Mouse (Mus musculus) embryonic facial prominence, embryonic 15.5 days (tissue): ENCODE results near the gene Zfp579. TPM values are rescaled to one million over a fixed set of nuclear protein-coding genes. Genes with fewer than 3 reads are reported as not detected.
A peak's percentile ranks its signal among the peaks of the same experiment; 100 is the strongest.

Source experiments
- ATAC-seq: fragments of 200-750 bp; cut with Nextera tagmentation; 2 replicates; pipeline ENCODE4 v1.8.0; 2017; ENCODE audit warnings: low read depth, moderate TSS enrichment; ENCODE audit not compliant: insufficient number of reproducible peaks, low FRiP score, low TSS enrichment
- H3K27ac ChIP-seq: fragments of 300-500 bp; sonication (generic); replicated peaks from 2 replicates; pipeline ENCODE4 v1.5.1; 2015; ENCODE audit warnings: mild to moderate bottlenecking, inconsistent platforms
- H3K27me3 ChIP-seq: fragments of 300-500 bp; sonication (generic); 2 replicates; pipeline ENCODE4 v1.6.1; 2015; ENCODE audit warnings: inconsistent platforms
- H3K36me3 ChIP-seq: fragments of 300-500 bp; sonication (generic); 2 replicates; pipeline ENCODE4 v1.6.1; 2015; ENCODE audit warnings: mild to moderate bottlenecking, inconsistent platforms
- H3K4me1 ChIP-seq: fragments of 300-500 bp; sonication (generic); 2 replicates; pipeline ENCODE4 v1.6.1; 2015; ENCODE audit warnings: inconsistent platforms
- H3K4me2 ChIP-seq: fragments of 300-500 bp; sonication (generic); replicated peaks from 2 replicates; pipeline ENCODE4 v1.6.1; 2015; ENCODE audit warnings: mild to moderate bottlenecking, inconsistent platforms
- H3K4me3 ChIP-seq: fragments of 300-500 bp; sonication (generic); replicated peaks from 2 replicates; pipeline ENCODE4 v1.5.1; 2015; ENCODE audit warnings: mild to moderate bottlenecking, inconsistent platforms
- H3K9ac ChIP-seq: fragments of 300-500 bp; sonication (generic); 2 replicates; pipeline ENCODE4 v1.6.1; 2015; ENCODE audit warnings: inconsistent platforms
- H3K9me3 ChIP-seq: fragments of 300-500 bp; sonication (generic); replicated peaks from 2 replicates; pipeline ENCODE4 v1.6.1; 2016; ENCODE audit warnings: inconsistent platforms
- WGBS: fragments of 180-500 bp; shearing (Covaris S2); methylation state at CpG from one replicate; pipeline ENCODE4 v1.1.7; 2015; 5-methylcytosine and 5-hydroxymethylcytosine counted together
- polyA plus RNA-seq: library from polyadenylated mRNA; unstranded; fragments of >200 nt; fragmentation: Nextera tagmentation; extraction: Ambion mirVana; gene quantifications from 2 replicates; pipeline ENCODE4 v1.2.1, GENCODE M21; 2015

Zfp579 gene
- polyA plus RNA-seq, 1 experiment from 2014 or later, result 35.0 TPM

- ATAC-seq, result no peak
- 26% methylated on average over 10 of the region's 10 CpGs for WGBS
These were observed 42.0 kb downstream of the Zfp579 start for GRCm38 (mm10) chr7:4953815-4954445.

DNA sequence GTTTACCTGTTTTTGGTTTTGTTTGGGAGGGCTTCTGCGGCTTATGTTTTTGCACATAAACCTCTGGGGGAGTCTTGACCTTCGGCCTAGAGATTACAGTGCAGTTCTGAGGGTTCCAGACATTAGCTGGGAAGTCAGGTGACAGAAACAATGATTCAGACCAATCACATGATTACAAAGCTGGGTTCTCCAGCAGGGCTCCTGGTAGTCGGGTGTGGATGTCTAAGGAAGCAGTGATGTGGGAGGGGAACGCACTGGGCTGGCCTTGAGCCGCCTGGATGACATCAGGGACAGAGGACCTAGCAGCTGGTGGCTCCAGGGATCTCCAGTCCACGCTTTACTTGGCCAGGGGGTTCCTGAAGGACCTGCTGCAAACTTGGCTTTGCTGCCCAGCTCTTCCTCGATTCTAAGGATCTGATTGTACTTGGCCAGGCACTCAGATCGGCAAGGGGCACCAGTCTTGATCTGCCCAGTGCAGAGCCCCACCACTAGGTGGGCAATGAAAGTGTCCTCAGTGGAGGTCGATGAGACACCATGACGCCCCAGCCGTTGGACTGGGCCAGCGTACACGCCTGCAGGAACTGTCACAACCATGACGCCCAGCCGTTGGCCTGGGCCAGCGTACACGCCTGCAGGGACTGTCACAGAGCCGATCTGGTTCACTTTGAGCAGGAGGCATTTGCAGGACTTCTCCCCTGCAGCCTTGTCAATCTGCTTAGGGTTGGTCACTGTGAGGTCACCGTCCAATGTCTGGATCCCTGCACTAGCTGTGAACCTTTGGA is 45.2 kb downstream of the Zfp579 start:
- 0 out of 2 replicates have a peak, but pooled peaks cover 3% of the 10 kb centered on the region for H3K4me1 ChIP-seq
- no peaks in the 10 kb centered on the region for H3K36me3 ChIP-seq
- no peak overlapping the region for H3K4me2 ChIP-seq
- H3K9me3 ChIP-seq, result no peaks in the 10 kb centered on the region
- no peak overlapping the region for H3K4me3 ChIP-seq
- H3K27me3 ChIP-seq, result no peaks in the 10 kb centered on the region
- ATAC-seq, result no peak
- WGBS, result 81% methylated on average over 19 of the region's 19 CpGs
- H3K9ac ChIP-seq, result no peak overlapping the region
- no peak overlapping the region for H3K27ac ChIP-seq

More at GRCm38 (mm10) chr7:4953815-4954445, 42.0 kb downstream of the Zfp579 start:
- no peaks in the 10 kb centered on the region for H3K9me3 ChIP-seq
- H3K4me1 ChIP-seq, result 0 out of 2 replicates have a peak, but pooled peaks cover 3% of the 10 kb centered on the region
- no peaks in the 10 kb centered on the region for H3K27me3 ChIP-seq
- no peaks in the 10 kb centered on the region for H3K36me3 ChIP-seq
- H3K27ac ChIP-seq, result no peak overlapping the region
- no peak overlapping the region for H3K4me2 ChIP-seq
- no peak overlapping the region for H3K9ac ChIP-seq
- H3K4me3 ChIP-seq, result no peak overlapping the region

DNA sequence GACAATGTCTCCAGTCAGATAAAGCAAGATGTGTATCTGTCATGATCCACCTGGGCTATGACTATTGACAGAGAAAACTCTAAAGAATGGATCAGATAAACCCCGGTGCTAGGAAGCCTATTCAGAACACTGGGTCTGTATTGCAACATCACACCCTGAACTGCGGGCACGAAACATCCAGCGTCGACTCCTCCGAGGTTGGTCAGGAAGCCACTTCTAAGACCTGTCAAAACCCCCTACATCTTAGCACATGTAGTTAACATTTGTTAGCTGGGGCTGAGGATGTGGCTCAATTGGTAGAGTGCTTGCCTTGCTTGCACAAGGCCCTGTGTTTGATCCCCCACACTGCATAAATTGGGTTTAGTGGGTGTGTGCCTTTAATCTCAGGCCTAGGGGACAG is 47.6 kb downstream of the Zfp579 start:
- no peak for ATAC-seq
- WGBS, result 67% methylated on average over 6 of the region's 6 CpGs

GRCm38 (mm10) chr7:4947855-4948254 is 48.1 kb downstream of the Zfp579 start:
- Histone ChIP-seq H3K9me3 (no peaks in the 10 kb centered on the region), H3K27ac (no peak overlapping the region), H3K4me2 (no peak overlapping the region), H3K4me1 (0 out of 2 replicates have a peak, but pooled peaks cover 5% of the 10 kb centered on the region), H3K9ac (no peak overlapping the region), H3K36me3 (no peaks in the 10 kb centered on the region), H3K4me3 (no peak overlapping the region), H3K27me3 (no peaks in the 10 kb centered on the region)
- no peak for ATAC-seq
- WGBS, result 24% methylated on average over 2 of the region's 2 CpGs

More for the DNA sequence above, 47.6 kb downstream of the Zfp579 start:
- Histone ChIP-seq H3K9ac (no peak overlapping the region), H3K27ac (no peak overlapping the region), H3K9me3 (no peaks in the 10 kb centered on the region), H3K27me3 (no peaks in the 10 kb centered on the region), H3K4me1 (0 out of 2 replicates have a peak, but pooled peaks cover 3% of the 10 kb centered on the region), H3K4me3 (no peak overlapping the region), H3K36me3 (no peaks in the 10 kb centered on the region), H3K4me2 (no peak overlapping the region)

- 18% methylated on average over 15 of the region's 15 CpGs for WGBS
- Histone ChIP-seq H3K9ac (no peak overlapping the region; the same call in 1 of the 2 replicates), H3K9me3 (no peaks in the 10 kb centered on the region), H3K27ac (no peak overlapping the region), H3K27me3 (no peaks in the 10 kb centered on the region), H3K4me1 (0 out of 2 replicates have a peak, but pooled peaks cover 5% of the 10 kb centered on the region), H3K4me3 (peak overlapping the region; percentile 33), H3K4me2 (peak overlapping the region; percentile 58), H3K36me3 (no peaks in the 10 kb centered on the region)
- peak; percentile 80 for ATAC-seq
These were observed 52.6 kb downstream of the Zfp579 start for GRCm38 (mm10) chr7:4943223-4943815.

- no peak overlapping the region for H3K9ac ChIP-seq
- no peaks in the 10 kb centered on the region for H3K9me3 ChIP-seq
- 0 out of 2 replicates have a peak, but pooled peaks cover 5% of the 10 kb centered on the region for H3K4me1 ChIP-seq
- ATAC-seq, result no peak
- no peaks in the 10 kb centered on the region for H3K36me3 ChIP-seq
- H3K4me2 ChIP-seq, result no peak overlapping the region
- 47% methylated on average over 5 of the region's 5 CpGs for WGBS
- no peak overlapping the region for H3K27ac ChIP-seq
- no peaks in the 10 kb centered on the region for H3K27me3 ChIP-seq
- no peak overlapping the region for H3K4me3 ChIP-seq
These were observed 53.3 kb downstream of the Zfp579 start for GRCm38 (mm10) chr7:4942673-4943072.

GRCm38 (mm10) chr7:4940068-4940479 is 55.9 kb downstream of the Zfp579 start:
- WGBS, result 13% methylated on average over 9 of the region's 9 CpGs

DNA sequence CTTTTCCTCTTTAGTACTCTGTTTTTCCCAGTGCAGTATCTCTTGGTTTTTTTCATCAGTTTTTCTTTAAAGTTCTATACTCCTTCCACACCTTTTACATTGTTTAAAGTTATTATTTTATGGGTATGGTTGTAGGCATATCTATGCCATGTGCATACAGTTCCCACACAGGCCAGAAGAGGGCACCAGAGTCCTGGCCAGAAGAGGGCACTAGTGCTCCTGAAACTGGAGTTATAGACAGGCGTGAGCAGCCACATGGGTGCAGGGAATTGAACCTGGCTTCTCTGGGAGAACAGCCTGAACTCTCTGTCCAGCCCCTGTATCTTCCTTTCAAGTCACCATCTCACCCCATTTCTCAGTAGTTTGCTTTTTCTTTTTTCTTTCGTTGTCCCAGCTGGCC is 57.5 kb downstream of the Zfp579 start:
- H3K9ac ChIP-seq, result no peak overlapping the region
- no peaks in the 10 kb centered on the region for H3K36me3 ChIP-seq
- H3K27ac ChIP-seq, result no peak overlapping the region
- no peaks in the 10 kb centered on the region for H3K9me3 ChIP-seq
- ATAC-seq, result no peak
- H3K27me3 ChIP-seq, result no peaks in the 10 kb centered on the region
- 0 out of 2 replicates have a peak, but pooled peaks cover 2% of the 10 kb centered on the region for H3K4me1 ChIP-seq
- 37% methylated on average over 2 of the region's 2 CpGs for WGBS
- H3K4me2 ChIP-seq, result no peak overlapping the region
- no peak overlapping the region for H3K4me3 ChIP-seq

More at GRCm38 (mm10) chr7:4940068-4940479, 55.9 kb downstream of the Zfp579 start:
- no peaks in the 10 kb centered on the region for H3K27me3 ChIP-seq
- no peak overlapping the region for H3K4me2 ChIP-seq
- ATAC-seq, result no peak
- no peak overlapping the region for H3K4me3 ChIP-seq
- 0 out of 2 replicates have a peak, but pooled peaks cover 5% of the 10 kb centered on the region for H3K4me1 ChIP-seq
- no peaks in the 10 kb centered on the region for H3K9me3 ChIP-seq
- no peak overlapping the region for H3K9ac ChIP-seq
- no peaks in the 10 kb centered on the region for H3K36me3 ChIP-seq
- H3K27ac ChIP-seq, result no peak overlapping the region

GRCm38 (mm10) chr7:4937392-4937791 is 58.6 kb downstream of the Zfp579 start:
- no peaks in the 10 kb centered on the region for H3K36me3 ChIP-seq
- no peaks in the 10 kb centered on the region for H3K9me3 ChIP-seq
- H3K27me3 ChIP-seq, result no peaks in the 10 kb centered on the region
- H3K9ac ChIP-seq, result no peak overlapping the region
- WGBS, result 67% methylated on average over 11 of the region's 11 CpGs
- H3K4me2 ChIP-seq, result no peak overlapping the region
- ATAC-seq, result no peak
- H3K4me3 ChIP-seq, result no peak overlapping the region
- H3K27ac ChIP-seq, result no peak overlapping the region
- 0 out of 2 replicates have a peak, but pooled peaks cover 10% of the 10 kb centered on the region for H3K4me1 ChIP-seq

DNA sequence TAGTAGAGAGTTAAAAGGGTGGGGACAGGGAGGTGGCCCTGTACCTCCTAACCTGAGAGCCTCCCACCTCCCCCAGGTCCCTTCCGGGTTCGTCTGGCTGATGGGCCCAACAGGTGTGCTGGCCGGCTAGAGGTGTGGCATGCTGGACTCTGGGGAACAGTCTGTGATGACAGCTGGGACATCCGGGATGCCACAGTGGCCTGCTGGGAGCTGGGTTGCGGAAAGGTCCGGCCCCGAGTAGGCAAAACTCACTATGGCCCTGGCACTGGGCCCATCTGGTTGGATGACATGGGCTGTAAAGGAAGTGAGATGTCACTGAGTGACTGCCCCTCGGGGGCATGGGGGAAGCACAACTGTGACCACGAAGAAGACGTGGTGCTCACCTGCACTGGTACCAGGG is 59.1 kb downstream of the Zfp579 start:
- no peak overlapping the region for H3K27ac ChIP-seq
- H3K27me3 ChIP-seq, result no peaks in the 10 kb centered on the region
- 65% methylated on average over 10 of the region's 10 CpGs for WGBS
- H3K4me1 ChIP-seq, result 0 out of 2 replicates have a peak, but pooled peaks cover 10% of the 10 kb centered on the region
- H3K36me3 ChIP-seq, result no peaks in the 10 kb centered on the region
- no peak overlapping the region for H3K4me2 ChIP-seq
- H3K9me3 ChIP-seq, result no peaks in the 10 kb centered on the region
- ATAC-seq, result no peak
- no peak overlapping the region for H3K4me3 ChIP-seq
- no peak overlapping the region for H3K9ac ChIP-seq
